Mouse (Mus musculus): ENCODE measurements at regions not wholly inside any gene's neighbourhood (a gene's known extent, or its start where the extent isn't known, plus 50 kb on each side); places are given as distances from the start of the nearest gene placed in this dataset.

- Histone ChIP-seq H3K79me2 (replicated peaks; ENCODE audit: control insufficient read depth, insufficient read depth, low read length) (no peaks in the 10 kb centered on the region), H3K27ac (no peak overlapping the region), H3K36me3 (ENCODE audit: control insufficient read depth, insufficient read depth, low read length) (no peaks in the 10 kb centered on the region), H3K27me3 (ENCODE audit: control insufficient read depth, insufficient read depth, low read length) (no peaks in the 10 kb centered on the region), H3K4me3 (no peak overlapping the region), H3K9ac (ENCODE audit: low read depth, low read length) (no peak overlapping the region), H3K4me1 (ENCODE audit: control insufficient read depth, insufficient read depth, low read length) (no peaks in the 10 kb centered on the region)
- DNase-seq: no peak
- WGBS: 63% methylated on average over 1 of the region's 1 CpGs
- intact Hi-C loops (cut with DNase I): no loop called here
- TF ChIP-seq CTCF (IDR thresholded peaks at IDR 0.05) (no peak), POLR2A (IDR thresholded peaks at IDR 0.05; ENCODE audit: insufficient read depth, low read depth, low read length) (no peak), EP300 (IDR thresholded peaks at IDR 0.05; ENCODE audit: insufficient read depth, low read depth, low read length) (no peak)
Measured at GRCm38 (mm10) chr2:48689098-48689497, 124.8 kb upstream of the Acvr2a start.

- Histone ChIP-seq H3K9ac (ENCODE audit: low read depth, low read length) (no peak overlapping the region), H3K4me3 (no peak overlapping the region), H3K4me1 (ENCODE audit: control insufficient read depth, insufficient read depth, low read length) (no peaks in the 10 kb centered on the region), H3K27ac (no peak overlapping the region), H3K27me3 (ENCODE audit: control insufficient read depth, insufficient read depth, low read length) (no peaks in the 10 kb centered on the region), H3K36me3 (ENCODE audit: control insufficient read depth, insufficient read depth, low read length) (no peaks in the 10 kb centered on the region), H3K79me2 (replicated peaks; ENCODE audit: control insufficient read depth, insufficient read depth, low read length) (no peaks in the 10 kb centered on the region)
- TF ChIP-seq EP300 (IDR thresholded peaks at IDR 0.05; ENCODE audit: insufficient read depth, low read depth, low read length) (no peak), POLR2A (IDR thresholded peaks at IDR 0.05; ENCODE audit: insufficient read depth, low read depth, low read length) (no peak), CTCF (IDR thresholded peaks at IDR 0.05) (no peak)
- WGBS: 76% methylated on average over 3 of the region's 3 CpGs
- no peak for DNase-seq
- intact Hi-C loops (cut with DNase I): no loop called here
Measured at GRCm38 (mm10) chr2:48694509-48694908, 119.4 kb upstream of the Acvr2a start.

- TF ChIP-seq CTCF (IDR thresholded peaks at IDR 0.05) (no peak), EP300 (IDR thresholded peaks at IDR 0.05; ENCODE audit: insufficient read depth, low read depth, low read length) (no peak), POLR2A (IDR thresholded peaks at IDR 0.05; ENCODE audit: insufficient read depth, low read depth, low read length) (no peak)
- Histone ChIP-seq H3K27me3 (ENCODE audit: control insufficient read depth, insufficient read depth, low read length) (no peaks in the 10 kb centered on the region), H3K36me3 (ENCODE audit: control insufficient read depth, insufficient read depth, low read length) (no peaks in the 10 kb centered on the region), H3K9ac (ENCODE audit: low read depth, low read length) (no peak overlapping the region), H3K27ac (no peak overlapping the region), H3K4me3 (no peak overlapping the region), H3K4me1 (ENCODE audit: control insufficient read depth, insufficient read depth, low read length) (no peaks in the 10 kb centered on the region), H3K79me2 (replicated peaks; ENCODE audit: control insufficient read depth, insufficient read depth, low read length) (no peaks in the 10 kb centered on the region)
- WGBS: 31% methylated on average over 2 of the region's 2 CpGs
- intact Hi-C loops (cut with DNase I): no loop called here
- no peak for DNase-seq
Measured at GRCm38 (mm10) chr2:48700886-48701285, 113.0 kb upstream of the Acvr2a start.

GRCm38 (mm10) chr2:48705103-48705804, 108.7 kb upstream of the Acvr2a start:
- no peaks in the 10 kb centered on the region for H3K4me1 ChIP-seq (ENCODE audit: control insufficient read depth, insufficient read depth, low read length)
- H3K79me2 ChIP-seq (replicated peaks; ENCODE audit: control insufficient read depth, insufficient read depth, low read length): no peaks in the 10 kb centered on the region
- H3K4me3 ChIP-seq: no peak overlapping the region
- H3K9ac ChIP-seq (ENCODE audit: low read depth, low read length): no peak overlapping the region
- 71% methylated on average over 12 of the region's 12 CpGs for WGBS
- H3K27me3 ChIP-seq (ENCODE audit: control insufficient read depth, insufficient read depth, low read length): no peaks in the 10 kb centered on the region
- DNase-seq: no peak
- intact Hi-C loops (cut with DNase I): no loop called here
- H3K27ac ChIP-seq: no peak overlapping the region
- TF ChIP-seq CTCF (IDR thresholded peaks at IDR 0.05) (no peak), EP300 (IDR thresholded peaks at IDR 0.05; ENCODE audit: insufficient read depth, low read depth, low read length) (no peak), POLR2A (IDR thresholded peaks at IDR 0.05; ENCODE audit: insufficient read depth, low read depth, low read length) (no peak)
- no peaks in the 10 kb centered on the region for H3K36me3 ChIP-seq (ENCODE audit: control insufficient read depth, insufficient read depth, low read length)

- no peak for TF ChIP-seq CTCF (IDR thresholded peaks at IDR 0.05)
- H3K4me1 ChIP-seq (ENCODE audit: control insufficient read depth, insufficient read depth, low read length): no peaks in the 10 kb centered on the region
- no peak overlapping the region for H3K4me3 ChIP-seq
- no peak for DNase-seq
- H3K79me2 ChIP-seq (replicated peaks; ENCODE audit: control insufficient read depth, insufficient read depth, low read length): no peaks in the 10 kb centered on the region
- intact Hi-C loops (cut with DNase I): no loop called here
- no peak overlapping the region for H3K9ac ChIP-seq (ENCODE audit: low read depth, low read length)
- no peak overlapping the region for H3K27ac ChIP-seq
- no peaks in the 10 kb centered on the region for H3K27me3 ChIP-seq (ENCODE audit: control insufficient read depth, insufficient read depth, low read length)
- 71% methylated on average over 3 of the region's 3 CpGs for WGBS
- H3K36me3 ChIP-seq (ENCODE audit: control insufficient read depth, insufficient read depth, low read length): no peaks in the 10 kb centered on the region
Measured at GRCm38 (mm10) chr2:48705805-48706150, 108.1 kb upstream of the Acvr2a start.

- intact Hi-C loops (cut with DNase I): no loop called here
- TF ChIP-seq CTCF (IDR thresholded peaks at IDR 0.05): no peak
- TF ChIP-seq POLR2A (IDR thresholded peaks at IDR 0.05; ENCODE audit: insufficient read depth, low read depth, low read length): no peak
- no peak for TF ChIP-seq EP300 (IDR thresholded peaks at IDR 0.05; ENCODE audit: insufficient read depth, low read depth, low read length)
- Histone ChIP-seq H3K27me3 (ENCODE audit: control insufficient read depth, insufficient read depth, low read length) (no peaks in the 10 kb centered on the region), H3K4me1 (ENCODE audit: control insufficient read depth, insufficient read depth, low read length) (no peaks in the 10 kb centered on the region), H3K36me3 (ENCODE audit: control insufficient read depth, insufficient read depth, low read length) (no peaks in the 10 kb centered on the region), H3K79me2 (replicated peaks; ENCODE audit: control insufficient read depth, insufficient read depth, low read length) (no peaks in the 10 kb centered on the region), H3K9ac (ENCODE audit: low read depth, low read length) (no peak overlapping the region), H3K27ac (no peak overlapping the region), H3K4me3 (no peak overlapping the region)
- DNase-seq: no peak
- 39% methylated on average over 5 of the region's 5 CpGs for WGBS
Measured at GRCm38 (mm10) chr2:48706188-48706587, 107.7 kb upstream of the Acvr2a start.
